Mouse (Mus musculus): ENCODE data around the gene Shisa7.

- TF ChIP-seq CTCF (conservative IDR thresholded peaks at IDR 0.05; ENCODE audit: low read length) (no peak), POU5F1 (IDR thresholded peaks at IDR 0.05; ENCODE audit: borderline replicate concordance, low read length) (no peak), NANOG (IDR thresholded peaks at IDR 0.05; ENCODE audit: borderline replicate concordance, low read length) (no peak)
Measured at GRCm38 (mm10) chr7:4850621-4851314, 6.3 kb upstream of the Shisa7 start.

Data from E14TG2a.4 (cell line).